Mouse (Mus musculus) bone marrow, adult 2 months (tissue): ENCODE results near the gene S1pr5.

Experiments used
- CTCF ChIP-seq: fragments of 200-500 bp; IDR thresholded peaks from 2 replicates; pipeline ENCODE4 v1.5.1; 2011; ENCODE audit warnings: low read length, control low read depth; ENCODE audit not compliant: control insufficient read depth, insufficient read depth
- POLR2A ChIP-seq: fragments of 200-500 bp; IDR thresholded peaks from 2 replicates; pipeline ENCODE4 v1.6.1; 2011; ENCODE audit warnings: low read depth, mild to moderate bottlenecking, control low read depth, low read length, borderline replicate concordance; ENCODE audit not compliant: control insufficient read depth

GRCm38 (mm10) chr9:21264272-21264999 is 16.2 kb upstream of the S1pr5 start:
- TF ChIP-seq POLR2A, result no peak
- TF ChIP-seq CTCF, result no peak
